Mouse (Mus musculus) stomach, embryonic 14.5 days (tissue): ENCODE data around the gene Hnrnph2. TPM values are rescaled to one million over a fixed set of nuclear protein-coding genes. Genes with fewer than 3 reads are reported as not detected.

ENCODE experiments used
- ATAC-seq: fragments of 200-750 bp; cut with Nextera tagmentation; 2 replicates; pipeline ENCODE4 v1.8.0; 2017; ENCODE audit warnings: low read depth, moderate TSS enrichment; ENCODE audit not compliant: insufficient number of reproducible peaks, insufficient read depth, low FRiP score
- H3K27ac ChIP-seq: fragments of 300-500 bp; sonication (generic); 2 replicates; pipeline ENCODE4 v1.5.1; 2014; ENCODE audit warnings: mild to moderate bottlenecking, low read length, moderate library complexity, mixed read lengths
- H3K27me3 ChIP-seq: fragments of 300-500 bp; sonication (generic); 2 replicates; pipeline ENCODE4 v1.6.1; 2014; ENCODE audit warnings: low read length, control low read depth, mixed read lengths; ENCODE audit not compliant: control insufficient read depth, insufficient read depth
- H3K36me3 ChIP-seq: fragments of 300-500 bp; sonication (generic); 2 replicates; pipeline ENCODE4 v1.6.1; 2014; ENCODE audit warnings: mild to moderate bottlenecking, control low read depth, low read length, moderate library complexity, mixed read lengths; ENCODE audit not compliant: control insufficient read depth, insufficient read depth
- H3K4me1 ChIP-seq: fragments of 300-500 bp; sonication (generic); 2 replicates; pipeline ENCODE4 v1.6.1; 2014; ENCODE audit warnings: low read length, control low read depth, mixed read lengths; ENCODE audit not compliant: control insufficient read depth, insufficient read depth
- H3K4me2 ChIP-seq: fragments of 300-500 bp; sonication (generic); replicated peaks from 2 replicates; pipeline ENCODE4 v1.6.1; 2014; ENCODE audit warnings: low read depth, low read length, control low read depth
- H3K4me3 ChIP-seq: fragments of 300-500 bp; sonication (generic); 2 replicates; pipeline ENCODE4 v1.5.1; 2014; ENCODE audit warnings: low read depth, low read length, control low read depth
- H3K9ac ChIP-seq: fragments of 300-500 bp; sonication (generic); replicated peaks from 2 replicates; pipeline ENCODE4 v1.6.1; 2014; ENCODE audit warnings: low read depth, mild to moderate bottlenecking, control low read depth, low read length, moderate library complexity, mixed read lengths
- H3K9me3 ChIP-seq: fragments of 300-500 bp; sonication (generic); 2 replicates; pipeline ENCODE4 v1.6.1; 2016; ENCODE audit warnings: low read depth, low read length, control low read depth; ENCODE audit not compliant: control insufficient read depth
- WGBS: fragments of 180-500 bp; shearing (Covaris S2); extraction: QIAGEN DNeasy Blood & Tissue Kit; methylation state at CpG from one replicate; pipeline ENCODE4 v1.1.7; 2014; 5-methylcytosine and 5-hydroxymethylcytosine counted together
- polyA plus RNA-seq: library from polyadenylated mRNA; unstranded; fragments of >200 nt; fragmentation: Nextera tagmentation; extraction: Ambion mirVana; gene quantifications from 2 replicates; pipeline ENCODE4 v1.2.1, GENCODE M21; 2014

The Hnrnph2 gene
- 83.6 and 84.8 TPM in 2 replicates for polyA plus RNA-seq

DNA sequence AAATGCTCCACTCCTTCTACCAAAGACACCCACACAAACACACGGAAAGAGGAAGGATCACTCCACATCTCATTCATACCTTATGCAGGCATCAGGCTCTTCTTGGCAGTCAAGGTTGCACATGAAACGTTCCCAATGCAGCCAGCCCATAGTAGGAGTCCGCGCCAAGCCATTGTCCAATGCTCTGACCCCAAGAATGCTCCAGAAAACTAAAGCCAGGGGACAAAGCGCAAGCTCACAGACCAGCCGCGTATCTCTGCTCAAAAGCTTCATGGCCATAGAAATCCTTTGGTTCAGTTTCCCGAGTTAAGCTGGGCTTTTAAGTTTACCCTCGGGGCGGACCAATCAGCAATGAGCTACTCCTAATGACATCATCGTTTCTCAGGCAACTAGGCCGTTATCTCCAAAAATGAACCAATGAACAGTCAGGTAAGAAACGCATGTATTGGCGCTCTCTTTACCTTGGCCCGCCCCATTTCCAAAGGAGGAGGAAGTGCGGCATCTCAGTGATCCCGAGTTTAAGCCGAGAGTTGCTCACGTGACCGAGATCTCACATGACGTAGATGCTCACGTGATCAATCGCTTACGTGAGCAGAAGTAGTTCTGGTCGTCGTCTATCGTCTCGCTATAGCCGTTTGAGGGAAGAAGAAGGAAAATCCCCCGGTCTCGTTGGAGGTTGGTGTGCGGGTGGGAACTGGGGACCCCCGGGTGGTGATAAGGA, at the start of gene Hnrnph2, which contains the start of gene Gla:
Hnrnph2 (plus strand) TSS at position 521 of the 721 bp plus-strand sequence.
Gla (minus strand) TSS at position 467 of the 721 bp plus-strand sequence.
- H3K4me3 ChIP-seq, result peak within 1 kb of the TSS; percentile 51
- H3K27ac ChIP-seq, result peak within 1 kb of the TSS; percentile 82
- H3K27me3 ChIP-seq, result no peaks in the 10 kb centered on the region
- no peaks in the 10 kb centered on the region for H3K4me1 ChIP-seq
- peak; percentile 99 for ATAC-seq
- no peaks in the 10 kb centered on the region for H3K9me3 ChIP-seq
- H3K36me3 ChIP-seq, result no peaks in the 10 kb centered on the region
- peak within 1 kb of the TSS; percentile 53 for H3K4me2 ChIP-seq
- peak within 1 kb of the TSS; percentile 46 for H3K9ac ChIP-seq
- 24% methylated on average over 33 of the region's 33 CpGs for WGBS

DNA sequence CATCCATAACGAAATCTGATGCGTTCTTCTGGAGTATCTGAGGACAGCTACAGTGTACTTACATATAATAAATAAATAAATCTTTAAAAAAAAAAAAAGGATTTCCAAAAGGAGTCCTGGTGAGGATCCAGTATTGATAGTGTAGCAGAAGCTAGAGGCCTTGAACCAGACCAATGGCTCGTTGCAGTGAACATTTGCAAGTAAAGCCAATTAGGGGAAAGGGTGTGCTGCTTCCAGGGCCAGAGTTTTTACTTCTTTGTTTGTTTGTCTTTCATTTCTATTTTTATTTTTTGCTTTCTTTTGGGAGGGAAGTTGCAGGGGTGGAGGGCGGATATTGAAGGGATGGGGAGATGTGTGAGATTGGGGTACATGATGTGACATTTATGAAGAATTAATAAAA, 47.7 kb upstream of the Hnrnph2 start:
- Histone ChIP-seq H3K4me2 (no peak overlapping the region), H3K36me3 (no peaks in the 10 kb centered on the region), H3K9ac (no peak overlapping the region), H3K27ac (no peak overlapping the region), H3K4me1 (no peaks in the 10 kb centered on the region), H3K4me3 (no peak overlapping the region), H3K27me3 (no peaks in the 10 kb centered on the region), H3K9me3 (no peaks in the 10 kb centered on the region)
- 76% methylated on average over 4 of the region's 4 CpGs for WGBS
- no peak for ATAC-seq

- Histone ChIP-seq H3K27me3 (no peaks in the 10 kb centered on the region), H3K9me3 (no peaks in the 10 kb centered on the region), H3K4me1 (no peaks in the 10 kb centered on the region), H3K27ac (no peak overlapping the region), H3K4me2 (no peak overlapping the region), H3K36me3 (no peaks in the 10 kb centered on the region), H3K4me3 (no peak overlapping the region), H3K9ac (no peak overlapping the region)
- no peak for ATAC-seq
- WGBS, result 73% methylated on average over 6 of the region's 6 CpGs
Measured at GRCm38 (mm10) chrX:134554425-134554824, 46.6 kb upstream of the Hnrnph2 start.

GRCm38 (mm10) chrX:134564326-134564725, 36.7 kb upstream of the Hnrnph2 start:
- no peaks in the 10 kb centered on the region for H3K36me3 ChIP-seq
- no peaks in the 10 kb centered on the region for H3K27me3 ChIP-seq
- H3K9me3 ChIP-seq, result no peaks in the 10 kb centered on the region
- H3K4me3 ChIP-seq, result no peak overlapping the region
- H3K27ac ChIP-seq, result no peak overlapping the region
- ATAC-seq, result no peak
- H3K4me2 ChIP-seq, result no peak overlapping the region
- no peak overlapping the region for H3K9ac ChIP-seq
- H3K4me1 ChIP-seq, result no peaks in the 10 kb centered on the region
- 82% methylated on average over 4 of the region's 4 CpGs for WGBS

DNA sequence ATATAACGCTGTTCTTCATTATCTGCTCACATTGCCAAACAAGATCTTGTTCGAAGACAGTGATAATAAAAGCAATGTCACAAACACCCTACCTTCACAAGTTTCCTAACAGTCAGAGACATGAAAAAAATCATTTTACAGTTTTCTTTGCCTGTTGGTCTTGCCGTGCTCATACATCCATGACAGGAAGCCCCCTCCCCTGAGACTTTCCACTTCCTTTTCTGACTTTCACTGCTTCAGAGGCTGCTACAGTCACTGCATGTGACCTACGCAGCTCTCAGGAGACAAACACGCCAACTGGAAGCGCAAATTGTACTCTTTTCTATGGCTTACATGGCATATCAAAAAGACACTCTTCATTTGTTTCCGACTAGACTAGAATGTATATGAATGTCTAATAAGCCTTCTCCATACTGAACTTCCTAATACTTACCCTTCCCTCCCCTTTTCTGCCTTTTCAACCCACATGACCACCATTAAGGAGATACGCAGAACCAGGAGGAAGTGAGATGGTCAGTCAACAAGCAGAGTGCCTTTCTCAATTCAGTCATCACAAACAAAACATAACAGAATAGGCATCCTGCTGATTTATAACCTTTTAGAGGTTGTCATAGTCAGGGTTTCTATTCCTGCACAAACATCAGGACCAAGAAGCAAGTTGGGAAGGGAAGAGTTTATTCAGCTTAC, 34.3 kb upstream of the Hnrnph2 start:
- H3K9ac ChIP-seq, result no peak overlapping the region
- no peak overlapping the region for H3K4me2 ChIP-seq
- no peaks in the 10 kb centered on the region for H3K27me3 ChIP-seq
- no peaks in the 10 kb centered on the region for H3K4me1 ChIP-seq
- H3K27ac ChIP-seq, result no peak overlapping the region
- no peak overlapping the region for H3K4me3 ChIP-seq
- 89% methylated on average over 8 of the region's 8 CpGs for WGBS
- H3K9me3 ChIP-seq, result no peaks in the 10 kb centered on the region
- H3K36me3 ChIP-seq, result no peaks in the 10 kb centered on the region
- ATAC-seq, result no peak

DNA sequence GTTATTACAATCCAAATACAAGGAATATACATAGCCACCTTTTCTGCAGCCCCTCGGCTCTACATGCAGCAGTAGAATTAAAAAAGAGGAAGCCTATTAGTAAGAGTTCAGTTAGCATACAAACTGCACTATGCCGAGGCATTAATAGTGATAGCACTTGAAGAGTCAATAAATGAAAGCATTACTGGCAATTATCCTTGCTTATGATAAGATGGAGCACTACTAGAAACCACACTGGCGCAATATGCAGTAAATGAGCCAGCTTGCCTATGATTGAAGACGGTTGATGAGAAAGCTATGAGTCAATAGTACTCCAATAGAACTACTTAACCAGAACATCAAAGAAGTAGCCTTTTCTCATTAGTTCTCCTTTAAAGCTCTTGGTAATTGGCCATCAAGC, 23.1 kb upstream of the Hnrnph2 start:
- Histone ChIP-seq H3K27ac (no peak overlapping the region), H3K4me2 (no peak overlapping the region), H3K4me3 (no peak overlapping the region), H3K27me3 (no peaks in the 10 kb centered on the region), H3K36me3 (no peaks in the 10 kb centered on the region), H3K9me3 (no peaks in the 10 kb centered on the region), H3K4me1 (no peaks in the 10 kb centered on the region), H3K9ac (no peak overlapping the region)
- 84% methylated on average over 4 of the region's 4 CpGs for WGBS
- ATAC-seq, result no peak

DNA sequence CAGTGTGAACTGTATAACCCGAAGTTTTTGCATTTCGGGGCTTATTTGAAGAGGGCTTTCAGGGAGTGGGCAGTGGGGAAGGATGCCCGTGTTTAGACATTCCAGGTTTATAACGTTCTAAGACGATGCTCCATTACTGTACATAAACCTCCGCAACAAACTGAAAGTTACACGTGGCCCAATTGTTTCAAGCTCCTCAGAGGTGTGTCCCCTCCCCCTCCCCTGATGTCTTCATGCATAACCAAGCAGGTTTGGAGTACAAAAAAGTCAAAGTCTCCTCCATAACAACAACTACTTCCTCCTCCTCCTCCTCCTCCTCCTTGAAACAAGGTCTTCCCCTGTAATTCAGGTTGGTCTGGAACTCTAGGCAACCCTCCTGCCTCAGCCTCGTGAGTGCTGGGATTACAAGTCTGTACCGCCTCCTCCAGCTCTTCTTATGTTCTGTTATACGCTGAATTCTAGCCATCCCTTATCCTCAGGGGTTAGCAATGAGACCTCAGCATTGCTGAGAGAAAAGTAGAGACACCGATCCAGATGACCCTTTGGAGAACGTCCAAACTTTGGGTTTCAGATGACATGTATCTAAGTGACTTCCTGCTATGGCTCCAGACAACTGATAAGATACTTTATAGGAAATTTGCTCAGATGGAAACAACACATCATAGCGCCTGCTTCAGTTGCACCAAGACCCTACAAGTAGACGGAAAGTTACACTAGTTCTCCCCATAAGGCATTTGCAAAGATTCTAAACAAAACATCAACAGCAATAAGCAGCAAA, 20.3 kb upstream of the Hnrnph2 start:
- Histone ChIP-seq H3K4me1 (no peaks in the 10 kb centered on the region), H3K27me3 (no peaks in the 10 kb centered on the region), H3K9me3 (no peaks in the 10 kb centered on the region), H3K4me3 (no peak overlapping the region), H3K9ac (no peak overlapping the region), H3K4me2 (no peak overlapping the region), H3K36me3 (no peaks in the 10 kb centered on the region), H3K27ac (no peak overlapping the region)
- ATAC-seq, result no peak
- WGBS, result 86% methylated on average over 14 of the region's 14 CpGs

GRCm38 (mm10) chrX:134582270-134582669, 18.7 kb upstream of the Hnrnph2 start:
- WGBS, result 84% methylated on average over 11 of the region's 11 CpGs
- H3K4me2 ChIP-seq, result no peak overlapping the region
- H3K9me3 ChIP-seq, result no peaks in the 10 kb centered on the region
- H3K27ac ChIP-seq, result no peak overlapping the region
- no peak overlapping the region for H3K9ac ChIP-seq
- H3K4me3 ChIP-seq, result no peak overlapping the region
- H3K27me3 ChIP-seq, result no peaks in the 10 kb centered on the region
- H3K36me3 ChIP-seq, result no peaks in the 10 kb centered on the region
- no peaks in the 10 kb centered on the region for H3K4me1 ChIP-seq
- no peak for ATAC-seq
